Mouse (Mus musculus) adrenal gland, adult 2 months (tissue): Measurements from ENCODE around the gene Agxt2. TPM values are rescaled to one million over a fixed set of nuclear protein-coding genes. Genes with fewer than 3 reads are reported as not detected.

Experiments used
- DNase-seq: peaks from one replicate; pipeline ENCODE4 v3.0.0; 2021
- long read RNA-seq: library from polyadenylated mRNA; stranded (forward); transcript quantifications from one replicate; pipeline ENCODE4 v2.0.0, GENCODE M21; 2021
- polyA plus RNA-seq: library from polyadenylated mRNA; depleted of rRNA; stranded (reverse); fragments of >200 nt; gene quantifications from 2 replicates; pipeline ENCODE4 v1.2.3, GENCODE M21; 2012; rRNA removed
- total RNA-seq, 2 experiments: library from RNA; stranded (reverse); gene quantifications; 2 replicates each; pipeline ENCODE4 v1.2.3; 2021

Agxt2 gene
- 1 to 10 TPM in 1 of 2 experiments, under 1 TPM in 1; 0.73 to 4.5 TPM for total RNA-seq
- 0.50 and 1.3 TPM in 2 replicates for polyA plus RNA-seq
- long read RNA-seq = 0 reads

- DNase-seq = no peak
Observed at GRCm38 (mm10) chr15:10358039-10358948, at the start of gene Agxt2. Agxt2 (plus strand) TSS chr15:10358532.

GRCm38 (mm10) chr15:10311826-10312225 is 46.5 kb upstream of the Agxt2 start:
- DNase-seq = peak; percentile 36

DNA sequence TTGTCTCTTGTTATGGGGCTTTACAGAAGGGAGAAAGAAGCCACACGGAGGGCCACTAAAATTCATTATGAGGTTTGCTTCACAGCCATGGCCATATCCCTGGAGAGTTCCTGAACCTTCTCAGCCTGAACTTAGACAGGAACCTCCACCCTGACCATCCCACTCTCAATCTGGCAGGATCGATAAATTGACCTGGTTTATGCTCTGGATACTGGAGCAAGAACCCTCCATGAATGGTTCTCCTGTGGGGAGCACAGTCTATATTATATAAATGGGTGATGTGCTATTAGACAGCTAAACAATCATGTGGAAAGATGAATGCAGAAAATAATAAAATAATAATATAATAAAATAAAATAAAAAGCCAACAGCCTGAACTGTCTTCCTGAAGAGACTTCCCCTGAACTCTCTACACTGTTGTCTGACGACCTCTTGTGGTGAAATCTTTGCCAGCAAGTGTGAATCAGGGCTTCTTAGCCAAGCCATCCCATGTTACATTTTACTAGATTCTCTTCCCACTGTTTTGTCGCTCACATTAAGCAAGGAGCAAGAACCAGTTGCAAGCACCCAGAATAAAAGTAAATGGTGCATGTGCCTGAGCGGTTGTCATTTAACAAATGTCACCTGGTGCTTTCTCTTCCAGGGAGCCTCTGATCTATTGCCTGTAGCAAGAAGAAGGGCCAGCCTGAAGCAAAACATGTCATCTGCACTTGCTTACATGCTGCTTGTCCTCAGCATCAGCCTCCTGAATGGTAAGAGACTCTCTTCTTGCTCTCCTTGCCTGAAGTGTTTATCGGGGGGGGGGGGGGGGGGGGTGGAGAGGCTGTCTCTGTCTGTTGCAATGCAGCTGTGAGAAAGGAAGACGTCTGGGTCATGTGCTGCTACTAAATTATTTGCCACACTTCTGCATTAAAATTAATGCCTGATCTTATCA is 44.5 kb upstream of the Agxt2 start:
- peak; percentile 75 for DNase-seq

GRCm38 (mm10) chr15:10325080-10325479 is 33.3 kb upstream of the Agxt2 start, which contains the start of gene Gm21973:
Gm21973 (plus strand) TSS chr15:10325380.
- no peak for DNase-seq

- peak; percentile 84 for DNase-seq
Observed at GRCm38 (mm10) chr15:10330626-10331025, 27.7 kb upstream of the Agxt2 start.

GRCm38 (mm10) chr15:10332566-10332965 is 25.8 kb upstream of the Agxt2 start:
- DNase-seq = no peak

GRCm38 (mm10) chr15:10338606-10339005 is 19.7 kb upstream of the Agxt2 start:
- no peak for DNase-seq

- no peak for DNase-seq
Observed at GRCm38 (mm10) chr15:10347044-10347443, 11.3 kb upstream of the Agxt2 start.

DNA sequence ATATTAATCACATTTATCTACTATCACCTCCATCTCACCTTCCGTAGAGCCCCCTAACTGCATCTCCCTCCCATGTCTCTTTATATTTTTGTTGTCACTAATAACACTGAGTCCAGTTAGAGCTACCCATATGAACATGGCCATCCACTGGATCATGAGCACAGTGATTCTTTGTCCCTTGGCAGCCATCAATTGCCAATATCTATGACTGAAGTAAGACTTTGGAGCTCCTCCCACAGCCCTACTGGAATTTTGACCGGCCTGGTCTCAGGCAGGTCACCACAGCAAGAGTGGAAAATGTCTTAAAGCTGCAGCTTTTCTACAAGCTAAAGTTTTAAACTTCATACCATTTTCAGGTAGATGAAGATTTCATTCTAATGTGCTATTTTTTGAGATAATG is 8.0 kb downstream of the Agxt2 start:
- no peak for DNase-seq

GRCm38 (mm10) chr15:10375404-10375803 is 17.1 kb downstream of the Agxt2 start:
- no peak for DNase-seq

GRCm38 (mm10) chr15:10378338-10378959 is 20.1 kb downstream of the Agxt2 start:
- peak; percentile 9 for DNase-seq

- DNase-seq = peak; percentile 17
Observed at GRCm38 (mm10) chr15:10379757-10380458, 21.6 kb downstream of the Agxt2 start.

DNA sequence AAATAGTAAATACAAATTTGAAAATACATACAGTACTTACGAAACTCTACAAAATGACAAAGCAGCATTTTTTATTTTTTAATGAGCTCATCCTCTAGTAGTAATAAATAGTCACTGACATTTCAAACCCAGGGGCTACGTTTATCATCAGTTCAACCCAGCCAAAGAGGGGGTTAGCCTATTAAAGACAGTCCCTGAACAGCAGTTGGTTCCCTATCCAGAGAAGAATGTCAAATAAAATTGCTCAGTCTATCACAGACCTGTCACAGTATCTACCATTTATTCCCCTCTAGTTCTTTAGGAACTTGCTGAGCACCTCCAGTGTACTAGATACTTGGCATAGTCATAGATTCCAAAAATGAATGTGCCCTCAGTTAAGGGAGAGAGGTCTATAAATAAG is 28.9 kb downstream of the Agxt2 start:
- DNase-seq = peak; percentile 35

- peak; percentile 45 for DNase-seq
Observed at GRCm38 (mm10) chr15:10399795-10400194, 41.5 kb downstream of the Agxt2 start.

- DNase-seq = peak; percentile 17
Observed at GRCm38 (mm10) chr15:10400415-10400814, 42.1 kb downstream of the Agxt2 start.

- DNase-seq = no peak
Observed at GRCm38 (mm10) chr15:10409842-10410241, 51.5 kb downstream of the Agxt2 start.

DNA sequence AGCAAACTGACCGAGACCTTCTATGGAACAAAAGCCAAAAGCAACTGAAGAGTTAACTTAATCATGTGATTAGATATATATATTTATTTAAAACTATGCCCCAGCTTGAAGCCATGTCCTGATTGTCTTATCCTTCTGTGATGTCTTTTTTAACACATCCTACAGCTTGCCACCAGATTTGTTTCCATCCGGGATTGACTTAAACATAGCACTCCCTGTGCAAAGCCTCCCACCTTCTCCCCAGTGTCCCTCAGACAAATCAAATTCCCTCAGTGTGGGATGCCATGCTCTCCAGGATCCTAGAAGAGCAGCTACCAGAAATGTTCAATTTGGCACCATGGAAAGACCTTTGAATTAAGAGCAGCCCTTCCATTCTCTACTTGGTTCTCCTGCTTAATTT is 52.5 kb downstream of the Agxt2 start:
- DNase-seq = no peak

DNA sequence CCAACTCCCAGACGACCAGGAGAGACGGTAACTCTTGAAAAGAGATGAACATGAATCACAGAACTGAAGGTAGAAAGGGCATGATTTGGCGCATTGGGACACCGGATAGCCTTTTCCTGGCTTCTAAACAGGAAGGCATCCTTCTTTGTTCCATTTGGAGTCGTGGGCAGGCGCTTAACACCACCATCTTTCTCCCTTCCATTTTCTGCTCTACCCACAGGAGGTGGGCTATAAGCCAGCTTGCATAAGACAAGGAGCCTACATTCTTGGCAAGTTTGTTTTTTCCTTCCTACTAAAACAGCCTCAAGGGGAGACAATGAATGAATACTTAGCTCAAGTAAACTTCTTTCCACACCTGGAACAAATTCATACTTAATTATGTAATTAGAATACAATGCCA is 55.3 kb downstream of the Agxt2 start:
- no peak for DNase-seq

DNA sequence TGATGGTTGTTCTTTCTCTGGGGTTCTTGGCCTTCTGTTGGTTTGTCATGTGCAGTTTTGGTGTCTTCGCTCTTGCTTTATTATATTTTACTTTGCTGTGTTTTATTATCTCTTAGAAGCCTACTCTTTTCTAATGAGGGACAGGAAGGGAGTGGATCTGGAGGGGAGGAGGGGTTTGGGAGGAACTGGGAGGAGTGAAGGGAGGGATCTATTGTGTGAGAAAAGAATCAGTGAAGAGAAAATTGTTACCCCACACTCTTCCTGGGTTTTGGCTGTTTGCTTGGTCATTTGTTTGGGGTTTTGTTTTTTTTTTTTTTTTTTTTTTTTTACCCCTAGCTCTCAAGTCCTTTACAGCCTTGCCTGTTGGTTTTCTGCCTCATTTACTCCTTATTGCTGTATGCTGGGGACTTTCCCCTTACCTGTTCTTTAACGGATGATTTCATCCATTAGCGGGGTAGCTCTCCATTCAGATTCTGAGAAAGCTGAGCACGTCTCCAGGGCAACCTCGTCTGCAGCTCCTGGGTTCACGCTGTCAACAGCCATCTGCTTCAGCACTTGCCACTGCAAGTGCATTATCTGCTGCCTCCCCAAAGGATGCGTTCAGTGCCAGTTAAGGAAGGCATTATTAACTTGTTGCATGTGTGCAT is 62.9 kb downstream of the Agxt2 start:
- no peak for DNase-seq

GRCm38 (mm10) chr15:10421785-10422144 is 63.4 kb downstream of the Agxt2 start:
- no peak for DNase-seq

- DNase-seq = no peak
Observed at GRCm38 (mm10) chr15:10426124-10426523, 67.8 kb downstream of the Agxt2 start.
